Mouse (Mus musculus) megakaryocyte, embryonic 14.5 days (primary cell): ENCODE measurements around the gene Map3k3. TPM values are rescaled to one million over a fixed set of nuclear protein-coding genes. Genes with fewer than 3 reads are reported as not detected.
A peak's percentile ranks its signal among the peaks of the same experiment; 100 is the strongest.

Experiments used
- H3K27me3 ChIP-seq: replicated peaks from 2 replicates; pipeline ENCODE3; 2012; ENCODE audit warnings: inconsistent platforms
- H3K36me3 ChIP-seq: replicated peaks from 2 replicates; pipeline ENCODE3; 2012; ENCODE audit warnings: low read length, inconsistent platforms, mixed read lengths
- H3K4me1 ChIP-seq: 2 replicates; pipeline ENCODE4 v1.6.1; 2012; ENCODE audit warnings: inconsistent platforms
- H3K4me3 ChIP-seq: replicated peaks from 2 replicates; pipeline ENCODE3; 2012; ENCODE audit warnings: moderate library complexity, mild to moderate bottlenecking, inconsistent platforms
- H3K9me3 ChIP-seq: 2 replicates; pipeline ENCODE4 v1.6.1; 2012; ENCODE audit warnings: inconsistent platforms
- FLI1 ChIP-seq: IDR thresholded peaks from 2 replicates; pipeline ENCODE4 v1.6.1; 2012; ENCODE audit warnings: low read length, inconsistent platforms, mixed read lengths
- GATA1 ChIP-seq: IDR thresholded peaks from 3 replicates; pipeline ENCODE4 v1.6.1; 2012; ENCODE audit warnings: mixed read lengths, low read length, inconsistent platforms, borderline replicate concordance
- polyA plus RNA-seq: library from polyadenylated mRNA; stranded (reverse); fragments of >175 nt; gene quantifications from 2 replicates; pipeline ENCODE4 v1.2.3, GENCODE M21; 2012; ENCODE audit warnings: low replicate concordance; ENCODE audit not compliant: insufficient read depth

Map3k3 gene
- polyA plus RNA-seq, 1 experiment, result 1.5 TPM

- H3K36me3 ChIP-seq, result peaks cover 70% of the 10 kb centered on the region
- TF ChIP-seq FLI1 (no peak), GATA1 (no peak)
- peaks cover 69% of the 10 kb centered on the region for H3K4me1 ChIP-seq
- peaks cover 28% of the 10 kb centered on the region for H3K27me3 ChIP-seq
- no peaks in the 10 kb centered on the region for H3K9me3 ChIP-seq
- H3K4me3 ChIP-seq, result no peak overlapping the region
Observed at GRCm38 (mm10) chr11:106156257-106156656, 71.8 kb downstream of the Map3k3 start.

GRCm38 (mm10) chr11:106157154-106157553 lies 72.7 kb downstream of the Map3k3 start:
- Histone ChIP-seq H3K4me3 (no peak overlapping the region), H3K9me3 (no peaks in the 10 kb centered on the region), H3K4me1 (peaks cover 71% of the 10 kb centered on the region), H3K36me3 (peaks cover 63% of the 10 kb centered on the region), H3K27me3 (peaks cover 30% of the 10 kb centered on the region)
- TF ChIP-seq GATA1, result no peak
- TF ChIP-seq FLI1, result no peak

- TF ChIP-seq FLI1 (no peak), GATA1 (no peak)
- peaks cover 32% of the 10 kb centered on the region for H3K27me3 ChIP-seq
- H3K36me3 ChIP-seq, result peaks cover 61% of the 10 kb centered on the region
- peak overlapping the region; percentile 95 for H3K4me3 ChIP-seq
- H3K4me1 ChIP-seq, result peaks cover 68% of the 10 kb centered on the region
- H3K9me3 ChIP-seq, result no peaks in the 10 kb centered on the region
Observed at GRCm38 (mm10) chr11:106158081-106158929, 73.9 kb downstream of the Map3k3 start.

- no peak for TF ChIP-seq GATA1
- TF ChIP-seq FLI1, result no peak
- Histone ChIP-seq H3K9me3 (no peaks in the 10 kb centered on the region), H3K27me3 (peaks cover 32% of the 10 kb centered on the region), H3K4me1 (peaks cover 68% of the 10 kb centered on the region), H3K36me3 (peaks cover 61% of the 10 kb centered on the region), H3K4me3 (peak overlapping the region; percentile 95)
Observed at GRCm38 (mm10) chr11:106158930-106159215, 74.5 kb downstream of the Map3k3 start.

GRCm38 (mm10) chr11:106159216-106159920 lies 75.0 kb downstream of the Map3k3 start:
- Histone ChIP-seq H3K36me3 (peaks cover 61% of the 10 kb centered on the region), H3K4me1 (peaks cover 68% of the 10 kb centered on the region), H3K27me3 (peaks cover 32% of the 10 kb centered on the region), H3K9me3 (no peaks in the 10 kb centered on the region), H3K4me3 (peak overlapping the region; percentile 95)
- TF ChIP-seq GATA1 (no peak), FLI1 (no peak)

GRCm38 (mm10) chr11:106159921-106160840 lies 75.8 kb downstream of the Map3k3 start:
- H3K4me1 ChIP-seq, result peaks cover 68% of the 10 kb centered on the region
- peak overlapping the region; percentile 95 for H3K4me3 ChIP-seq
- no peaks in the 10 kb centered on the region for H3K9me3 ChIP-seq
- peaks cover 32% of the 10 kb centered on the region for H3K27me3 ChIP-seq
- TF ChIP-seq GATA1 (no peak), FLI1 (no peak)
- peaks cover 61% of the 10 kb centered on the region for H3K36me3 ChIP-seq

- TF ChIP-seq GATA1 (no peak), FLI1 (no peak)
- Histone ChIP-seq H3K27me3 (peaks cover 32% of the 10 kb centered on the region), H3K4me3 (peak within 1 kb of the TSS; percentile 95), H3K36me3 (peaks cover 62% of the 10 kb centered on the region), H3K9me3 (no peaks in the 10 kb centered on the region), H3K4me1 (peaks cover 71% of the 10 kb centered on the region)
Observed at GRCm38 (mm10) chr11:106160841-106161721, 76.7 kb downstream of the Map3k3 start, which contains the start of the genes Gm10840 and Limd2. TSS of gene Gm10840 (plus strand) at chr11:106160850. TSS of gene Limd2 (minus strand) at chr11:106160860.

GRCm38 (mm10) chr11:106162237-106162636 lies 77.8 kb downstream of the Map3k3 start:
- Histone ChIP-seq H3K27me3 (peaks cover 32% of the 10 kb centered on the region), H3K9me3 (no peaks in the 10 kb centered on the region), H3K4me1 (peaks cover 62% of the 10 kb centered on the region), H3K4me3 (no peak overlapping the region), H3K36me3 (peaks cover 62% of the 10 kb centered on the region)
- TF ChIP-seq GATA1 (no peak), FLI1 (no peak)
